Mouse (Mus musculus) ES-Bruce4 (cell line): ENCODE results near the gene Pde6d.

Experiments
- CTCF ChIP-seq: IDR thresholded peaks from one replicate; pipeline ENCODE4 v1.8.1; 2011; ENCODE audit warnings: low read depth, low read length
- EP300 ChIP-seq: IDR thresholded peaks from 2 replicates; pipeline ENCODE4 v1.6.1; 2011; ENCODE audit warnings: low read depth, low read length; ENCODE audit not compliant: insufficient read depth
- POLR2A ChIP-seq: IDR thresholded peaks from one replicate; pipeline ENCODE4 v1.8.1; 2011; ENCODE audit warnings: low read length; ENCODE audit not compliant: insufficient read depth

- TF ChIP-seq CTCF (peak; percentile 73), EP300 (no peak), POLR2A (no peak)
Observed at GRCm38 (mm10) chr1:86538383-86538782, 44.0 kb downstream of the Pde6d start.
